Mouse (Mus musculus) stomach, embryonic 14.5 days (tissue): ENCODE measurements around the gene Padi1. TPM values are rescaled to one million over a fixed set of nuclear protein-coding genes. Genes with fewer than 3 reads are reported as not detected.
A peak's percentile ranks its signal among the peaks of the same experiment; 100 is the strongest.

Source experiments
- ATAC-seq: fragments of 200-750 bp; cut with Nextera tagmentation; 2 replicates; pipeline ENCODE4 v1.8.0; 2017; ENCODE audit warnings: low read depth, moderate TSS enrichment; ENCODE audit not compliant: insufficient number of reproducible peaks, insufficient read depth, low FRiP score
- H3K27ac ChIP-seq: fragments of 300-500 bp; sonication (generic); 2 replicates; pipeline ENCODE4 v1.5.1; 2014; ENCODE audit warnings: mild to moderate bottlenecking, low read length, moderate library complexity, mixed read lengths
- H3K27me3 ChIP-seq: fragments of 300-500 bp; sonication (generic); 2 replicates; pipeline ENCODE4 v1.6.1; 2014; ENCODE audit warnings: low read length, control low read depth, mixed read lengths; ENCODE audit not compliant: control insufficient read depth, insufficient read depth
- H3K36me3 ChIP-seq: fragments of 300-500 bp; sonication (generic); 2 replicates; pipeline ENCODE4 v1.6.1; 2014; ENCODE audit warnings: mild to moderate bottlenecking, control low read depth, low read length, moderate library complexity, mixed read lengths; ENCODE audit not compliant: control insufficient read depth, insufficient read depth
- H3K4me1 ChIP-seq: fragments of 300-500 bp; sonication (generic); 2 replicates; pipeline ENCODE4 v1.6.1; 2014; ENCODE audit warnings: low read length, control low read depth, mixed read lengths; ENCODE audit not compliant: control insufficient read depth, insufficient read depth
- H3K4me2 ChIP-seq: fragments of 300-500 bp; sonication (generic); replicated peaks from 2 replicates; pipeline ENCODE4 v1.6.1; 2014; ENCODE audit warnings: low read depth, low read length, control low read depth
- H3K4me3 ChIP-seq: fragments of 300-500 bp; sonication (generic); 2 replicates; pipeline ENCODE4 v1.5.1; 2014; ENCODE audit warnings: low read depth, low read length, control low read depth
- H3K9ac ChIP-seq: fragments of 300-500 bp; sonication (generic); replicated peaks from 2 replicates; pipeline ENCODE4 v1.6.1; 2014; ENCODE audit warnings: low read depth, mild to moderate bottlenecking, control low read depth, low read length, moderate library complexity, mixed read lengths
- H3K9me3 ChIP-seq: fragments of 300-500 bp; sonication (generic); 2 replicates; pipeline ENCODE4 v1.6.1; 2016; ENCODE audit warnings: low read depth, low read length, control low read depth; ENCODE audit not compliant: control insufficient read depth
- WGBS: fragments of 180-500 bp; shearing (Covaris S2); extraction: QIAGEN DNeasy Blood & Tissue Kit; methylation state at CpG from one replicate; pipeline ENCODE4 v1.1.7; 2014; 5-methylcytosine and 5-hydroxymethylcytosine counted together
- polyA plus RNA-seq: library from polyadenylated mRNA; unstranded; fragments of >200 nt; fragmentation: Nextera tagmentation; extraction: Ambion mirVana; gene quantifications from 2 replicates; pipeline ENCODE4 v1.2.1, GENCODE M21; 2014

Padi1 gene
- polyA plus RNA-seq, 1 experiment from 2014 or later = 0.13 TPM

GRCm38 (mm10) chr4:140842909-140843308 is 2.7 kb downstream of the Padi1 start:
- no peak for ATAC-seq
- WGBS = 50% methylated on average over 1 of the region's 1 CpGs
- H3K4me1 ChIP-seq = peaks cover 4% of the 10 kb centered on the region; the same call in 1 of the 2 replicates

GRCm38 (mm10) chr4:140837879-140838278 is 7.7 kb downstream of the Padi1 start:
- no peak overlapping the region for H3K4me2 ChIP-seq
- H3K9me3 ChIP-seq = no peaks in the 10 kb centered on the region
- H3K4me1 ChIP-seq = no peaks in the 10 kb centered on the region
- H3K9ac ChIP-seq = no peak overlapping the region
- no peak overlapping the region for H3K4me3 ChIP-seq
- 23% methylated on average over 8 of the region's 8 CpGs for WGBS
- no peaks in the 10 kb centered on the region for H3K27me3 ChIP-seq
- no peaks in the 10 kb centered on the region for H3K36me3 ChIP-seq
- 0 out of 2 replicates have a peak, but pooled peaks have one; percentile 26 for ATAC-seq
- no peak overlapping the region for H3K27ac ChIP-seq

More at GRCm38 (mm10) chr4:140842909-140843308, 2.7 kb downstream of the Padi1 start:
- Histone ChIP-seq H3K9me3 (no peaks in the 10 kb centered on the region), H3K9ac (no peak overlapping the region), H3K4me2 (no peak overlapping the region), H3K27ac (no peak overlapping the region), H3K4me3 (no peak overlapping the region), H3K36me3 (no peaks in the 10 kb centered on the region), H3K27me3 (no peaks in the 10 kb centered on the region)

- no peak overlapping the region for H3K27ac ChIP-seq
- H3K4me2 ChIP-seq = no peak overlapping the region
- no peaks in the 10 kb centered on the region for H3K36me3 ChIP-seq
- H3K9ac ChIP-seq = no peak overlapping the region
- H3K9me3 ChIP-seq = no peaks in the 10 kb centered on the region
- no peaks in the 10 kb centered on the region for H3K27me3 ChIP-seq
- no peak for ATAC-seq
- WGBS = 74% methylated on average over 11 of the region's 11 CpGs
- no peaks in the 10 kb centered on the region for H3K4me1 ChIP-seq
- H3K4me3 ChIP-seq = no peak overlapping the region
These were observed 9.2 kb downstream of the Padi1 start for GRCm38 (mm10) chr4:140836208-140836866.

- H3K9ac ChIP-seq = no peak overlapping the region
- WGBS = 3% methylated on average over 10 of the region's 10 CpGs
These were observed 9.9 kb downstream of the Padi1 start for GRCm38 (mm10) chr4:140835682-140836081.

GRCm38 (mm10) chr4:140834327-140834934 is 11.1 kb downstream of the Padi1 start:
- no peaks in the 10 kb centered on the region for H3K9me3 ChIP-seq
- no peaks in the 10 kb centered on the region for H3K36me3 ChIP-seq
- WGBS = 73% methylated on average over 6 of the region's 6 CpGs
- no peaks in the 10 kb centered on the region for H3K27me3 ChIP-seq
- ATAC-seq = no peak
- no peaks in the 10 kb centered on the region for H3K4me1 ChIP-seq
- no peak overlapping the region for H3K27ac ChIP-seq
- no peak overlapping the region for H3K4me3 ChIP-seq
- H3K9ac ChIP-seq = no peak overlapping the region
- no peak overlapping the region for H3K4me2 ChIP-seq

More at GRCm38 (mm10) chr4:140835682-140836081, 9.9 kb downstream of the Padi1 start:
- Histone ChIP-seq H3K36me3 (no peaks in the 10 kb centered on the region), H3K4me3 (no peak overlapping the region), H3K9me3 (no peaks in the 10 kb centered on the region), H3K27ac (no peak overlapping the region), H3K4me1 (no peaks in the 10 kb centered on the region), H3K27me3 (no peaks in the 10 kb centered on the region), H3K4me2 (no peak overlapping the region)
- ATAC-seq = peak; percentile 59; the same call in 1 of the 2 replicates

GRCm38 (mm10) chr4:140832821-140833220 is 12.8 kb downstream of the Padi1 start:
- no peaks in the 10 kb centered on the region for H3K4me1 ChIP-seq
- H3K36me3 ChIP-seq = no peaks in the 10 kb centered on the region
- H3K27me3 ChIP-seq = no peaks in the 10 kb centered on the region
- no peak overlapping the region for H3K9ac ChIP-seq
- no peak overlapping the region for H3K4me2 ChIP-seq
- H3K9me3 ChIP-seq = no peaks in the 10 kb centered on the region
- 39% methylated on average over 8 of the region's 8 CpGs for WGBS
- H3K4me3 ChIP-seq = no peak overlapping the region
- H3K27ac ChIP-seq = no peak overlapping the region
- ATAC-seq = no peak

GRCm38 (mm10) chr4:140831808-140832207 is 13.8 kb downstream of the Padi1 start:
- no peaks in the 10 kb centered on the region for H3K36me3 ChIP-seq
- no peak overlapping the region for H3K9ac ChIP-seq
- H3K9me3 ChIP-seq = no peaks in the 10 kb centered on the region
- no peak overlapping the region for H3K4me2 ChIP-seq
- H3K4me1 ChIP-seq = no peaks in the 10 kb centered on the region
- no peak for ATAC-seq
- WGBS = 59% methylated on average over 4 of the region's 4 CpGs
- no peaks in the 10 kb centered on the region for H3K27me3 ChIP-seq
- no peak overlapping the region for H3K27ac ChIP-seq
- H3K4me3 ChIP-seq = no peak overlapping the region

- Histone ChIP-seq H3K36me3 (no peaks in the 10 kb centered on the region), H3K9me3 (peaks cover 12% of the 10 kb centered on the region; the same call in 1 of the 2 replicates), H3K27ac (no peak overlapping the region), H3K4me2 (no peak overlapping the region), H3K27me3 (no peaks in the 10 kb centered on the region), H3K9ac (no peak overlapping the region), H3K4me3 (no peak overlapping the region), H3K4me1 (no peaks in the 10 kb centered on the region)
- ATAC-seq = no peak
- WGBS = 70% methylated on average over 3 of the region's 3 CpGs
These were observed 18.3 kb downstream of the Padi1 start for GRCm38 (mm10) chr4:140827237-140827636.
